Mouse (Mus musculus): ENCODE data around the gene Hnrnpa2b1.

Hnrnpa2b1 gene

DNA sequence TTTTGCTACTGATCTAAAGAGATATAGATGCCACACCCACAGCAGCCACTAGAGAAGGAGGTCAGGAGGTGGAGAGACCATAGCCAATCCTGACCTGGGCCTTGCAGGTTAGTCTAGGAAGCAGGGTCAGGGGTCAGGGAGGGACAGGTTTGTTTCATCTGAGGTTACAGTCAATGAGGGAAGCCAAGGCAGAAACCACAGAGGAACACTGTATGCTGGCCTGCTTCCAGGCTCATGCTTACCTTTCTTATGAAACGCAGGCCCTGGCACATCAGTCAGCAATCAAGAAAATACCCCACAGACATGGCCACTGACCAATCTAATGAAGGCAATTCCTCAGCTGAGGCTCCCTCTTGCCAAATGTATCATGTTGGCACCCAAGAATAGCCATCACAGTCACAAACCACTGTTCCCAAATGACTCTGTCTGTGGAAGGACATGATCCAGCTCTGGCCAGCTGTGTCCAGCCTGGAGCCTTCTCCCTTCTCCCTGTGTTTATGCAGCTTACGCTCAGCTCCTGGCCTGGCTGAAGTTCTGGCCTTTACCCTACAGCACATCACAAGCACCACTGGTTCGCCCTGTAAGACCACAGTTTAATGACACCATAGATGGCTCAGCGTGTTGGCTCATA is 52.3 kb downstream of the Hnrnpa2b1 start:
- no peak for DNase-seq (ENCODE audit: low read depth, low spot score)

GRCm38 (mm10) chr6:51416433-51416832 is 53.3 kb downstream of the Hnrnpa2b1 start:
- DNase-seq (ENCODE audit: low read depth, low spot score) = no peak
